Mouse (Mus musculus): ENCODE measurements around the gene Stk38. TPM values are rescaled to one million over a fixed set of nuclear protein-coding genes. Genes with fewer than 3 reads are reported as not detected.

Gene Stk38
- total RNA-seq, 2 experiments from 2014 or later: 83.3 to 93.2 TPM

GRCm38 (mm10) chr17:28930392-28931074, 77.3 kb downstream of the Stk38 start:
- DNase-seq: peak; percentile 84
- intact Hi-C loops (cut with DNase I): no loop called here

GRCm38 (mm10) chr17:28929369-28929768, 78.4 kb downstream of the Stk38 start:
- DNase-seq: no peak
- intact Hi-C loops (cut with DNase I): loop anchor here (5.0 to 10.0 kb wide), 2 partner anchors 47 to 165 kb away; partner anchors contain the start of gene Mapk13

GRCm38 (mm10) chr17:28928004-28928403, 79.8 kb downstream of the Stk38 start:
- intact Hi-C loops (cut with DNase I): loop anchor here (5.0 to 10.0 kb wide), 2 partner anchors 46 to 163 kb away; partner anchors contain the start of gene Mapk13
- DNase-seq: no peak

DNA sequence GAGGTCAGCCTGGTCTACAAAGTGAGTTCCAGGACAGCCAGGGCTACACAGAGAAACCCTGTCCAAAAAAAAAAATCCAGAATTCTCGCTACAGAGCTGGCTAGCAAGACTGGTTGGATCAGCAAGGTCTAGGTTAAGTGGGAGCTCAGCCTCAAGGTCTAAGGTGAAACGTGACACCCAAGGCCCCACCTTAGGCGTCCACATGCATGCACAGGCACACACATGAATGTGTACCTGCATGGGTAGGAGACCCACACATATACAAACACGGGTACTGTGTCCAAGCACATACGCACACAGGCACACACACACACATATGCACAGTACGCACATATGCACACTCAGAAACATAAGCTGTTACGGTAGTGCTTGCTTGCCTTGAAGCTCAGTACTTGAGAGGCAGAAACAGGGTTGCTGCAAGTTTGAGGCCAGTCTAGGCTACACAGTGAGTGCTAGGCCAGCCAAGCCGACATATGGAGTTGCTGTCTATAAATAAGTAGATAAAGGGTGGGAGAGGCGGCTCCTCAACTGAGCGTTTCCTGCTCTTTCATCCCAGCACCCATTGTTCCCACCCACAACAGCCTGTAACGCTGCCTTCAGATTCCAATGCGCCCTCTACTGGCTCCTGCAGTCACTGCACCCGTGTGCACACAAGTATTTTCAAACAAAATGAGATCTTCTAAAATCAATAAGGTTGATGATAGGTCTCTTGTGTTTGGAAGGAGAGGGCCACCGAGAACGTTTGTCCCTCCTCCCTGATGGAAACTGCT, 80.7 kb downstream of the Stk38 start:
- intact Hi-C loops (cut with DNase I): loop anchor here (5.0 to 10.0 kb wide), 2 partner anchors 45 to 162 kb away; partner anchors contain the start of gene Mapk13
- peak; percentile 43 for DNase-seq

DNA sequence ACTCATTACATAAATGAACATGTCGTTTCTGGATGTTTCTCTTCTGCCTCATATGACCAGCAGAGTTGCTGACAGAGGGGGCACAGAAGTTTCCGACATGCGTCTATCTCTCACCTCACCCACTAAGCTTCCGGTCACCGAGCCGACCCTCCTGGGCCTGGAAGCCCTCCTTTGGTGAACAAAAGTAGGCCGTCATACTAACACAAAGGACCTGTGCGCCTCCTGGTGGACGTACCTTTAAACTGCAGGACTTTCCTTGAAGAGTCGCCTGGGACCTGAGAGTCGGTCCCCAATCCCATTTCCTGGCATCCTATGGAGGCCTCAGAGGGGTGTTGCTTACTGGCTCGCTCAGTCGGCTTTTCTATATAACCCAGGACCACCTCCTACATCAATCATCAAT, 81.4 kb downstream of the Stk38 start:
- intact Hi-C loops (cut with DNase I): loop anchor here (5.0 to 10.0 kb wide), 2 partner anchors 44 to 162 kb away; partner anchors contain the start of gene Mapk13
- DNase-seq: peak; percentile 84

DNA sequence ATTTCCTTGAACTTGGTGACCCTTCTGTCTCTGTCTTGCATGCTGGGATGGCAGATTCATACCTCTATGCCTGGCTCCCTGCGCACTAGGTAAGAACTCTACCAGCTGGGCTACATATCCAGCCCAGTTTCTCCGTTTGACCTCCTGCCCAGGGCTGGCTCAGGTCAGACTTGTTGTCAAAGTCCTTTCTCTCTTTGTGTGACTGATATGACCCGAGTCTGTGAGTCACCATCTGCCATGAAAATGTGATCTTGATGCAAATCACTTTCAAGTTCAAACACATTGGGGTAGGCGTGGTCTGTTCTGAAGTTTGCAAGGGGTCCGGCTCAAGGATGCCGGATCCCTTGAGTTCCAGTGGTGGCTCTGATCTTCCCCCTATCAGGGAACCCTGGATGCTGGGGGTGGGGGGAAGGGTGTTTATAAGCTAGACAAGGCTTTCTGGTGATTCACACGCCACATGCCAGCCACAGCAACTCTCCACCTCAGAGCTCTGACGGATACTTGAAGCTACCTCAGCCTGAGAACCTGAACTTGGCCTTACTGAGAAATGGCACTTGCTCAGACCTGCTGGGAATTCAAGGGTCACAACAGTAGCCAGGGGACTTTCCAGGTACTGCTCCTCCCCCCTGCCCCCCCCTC, 82.7 kb downstream of the Stk38 start:
- DNase-seq: no peak
- intact Hi-C loops (cut with DNase I): loop anchor here (5.0 to 10.0 kb wide), 2 partner anchors 43 to 160 kb away; partner anchors contain the start of gene Mapk13

- no peak for DNase-seq
- intact Hi-C loops (cut with DNase I): loop anchor here (10.0 kb wide), 1 partner anchor 157 kb away; the partner anchor contains the start of gene Mapk13
Measured at GRCm38 (mm10) chr17:28922096-28922495, 85.7 kb downstream of the Stk38 start.

- intact Hi-C loops (cut with DNase I): loop anchor here (10.0 kb wide), 1 partner anchor 156 kb away; the partner anchor contains the start of gene Mapk13
Measured at GRCm38 (mm10) chr17:28921086-28921485, 86.7 kb downstream of the Stk38 start.

More at GRCm38 (mm10) chr17:28921086-28921485, 86.7 kb downstream of the Stk38 start:
- DNase-seq: no peak

Other genes starting within 250 kb of the Stk38 start
- under 1 TPM; 0.72 to 0.83 TPM for gene Mapk13, start 238.7 kb downstream of the Stk38 start, total RNA-seq (2021)
- 10 to 100 TPM; 40.4 to 41.5 TPM for gene Brpf3, start 206.9 kb downstream of the Stk38 start, total RNA-seq (2021)
- gene Pnpla1, start 149.6 kb downstream of the Stk38 start, total RNA-seq (2021): under 1 TPM; 0.22 to 0.42 TPM
- 1 to 10 TPM; 3.0 to 6.7 TPM for gene 4930539E08Rik, start 92.7 kb downstream of the Stk38 start, total RNA-seq (2021)
- not detected for gene Pxt1, start 64.2 kb downstream of the Stk38 start, total RNA-seq (2021)
- 100 to 1,000 TPM in 1 of 2 experiments, 10 to 100 TPM in 1; 99.1 to 109 TPM for gene Kctd20, start 56.0 kb downstream of the Stk38 start, total RNA-seq (2021)
- 100 to 1,000 TPM; 220 to 228 TPM for gene Srsf3, start 24.6 kb upstream of the Stk38 start, total RNA-seq (2021)
- gene Cdkn1a, start 83.0 kb upstream of the Stk38 start, total RNA-seq (2021): 10 to 100 TPM; 29.6 to 34.4 TPM
- gene Rab44, start 106.2 kb upstream of the Stk38 start, total RNA-seq (2021): 1 to 10 TPM in 1 of 2 experiments, under 1 TPM in 1; 0.54 to 1.0 TPM
- gene Cpne5, start 230.2 kb upstream of the Stk38 start, total RNA-seq (2021): 10 to 100 TPM; 67.9 to 81.9 TPM

All from left cerebral cortex, postnatal 4 days (tissue).